Mouse (Mus musculus): ENCODE measurements at regions not wholly inside any gene's neighbourhood (a gene's known extent, or its start where the extent isn't known, plus 50 kb on each side); places are given as distances from the start of the nearest gene placed in this dataset.
A peak's percentile ranks its signal among the peaks of the same experiment; 100 is the strongest.

DNA sequence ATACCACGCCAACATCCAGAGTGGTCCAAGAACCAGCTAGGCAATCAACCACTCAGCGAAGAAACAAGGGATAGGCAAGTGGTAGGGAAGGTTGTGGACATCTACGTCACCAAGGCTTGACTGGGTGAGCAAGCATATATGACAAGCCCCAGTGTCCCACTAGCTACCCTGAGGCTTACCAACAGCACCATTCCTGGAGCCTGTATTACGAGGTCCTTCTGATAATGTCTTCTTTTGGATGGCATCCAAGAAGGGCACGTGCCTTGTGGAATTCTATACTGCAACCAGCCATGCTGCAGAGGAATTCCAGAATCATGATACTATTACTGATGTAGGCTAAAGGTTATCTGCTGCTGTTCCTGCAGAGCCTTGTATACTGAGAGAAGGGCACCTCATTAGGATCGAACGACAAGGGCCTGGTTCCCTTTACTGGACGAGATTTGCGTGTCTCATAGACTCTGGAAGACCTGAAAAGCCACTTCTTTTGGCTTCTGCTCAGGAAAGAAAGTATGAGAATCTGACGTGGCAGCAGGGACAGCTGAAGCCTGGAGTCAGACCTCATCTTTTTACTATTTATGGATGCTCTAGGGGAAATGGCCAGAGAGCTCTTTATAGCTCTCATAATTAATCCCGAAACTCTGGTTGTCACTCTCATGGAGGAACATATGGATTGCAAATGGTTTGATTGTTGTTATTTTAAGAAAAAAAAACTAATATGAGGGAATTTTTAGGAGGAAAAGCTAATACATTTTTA is 101.5 kb upstream of the Rmdn2 start:
- no peak for DNase-seq
- Histone ChIP-seq H3K36me3 (ENCODE audit: control insufficient read depth, insufficient read depth, low read length) (no peaks in the 10 kb centered on the region), H3K4me3 (ENCODE audit: insufficient read depth, low read depth, low read length) (no peak overlapping the region), H3K27ac (ENCODE audit: insufficient read depth, low read depth, low read length) (no peak overlapping the region), H3K27me3 (replicated peaks; ENCODE audit: control insufficient read depth, insufficient read depth, low read length) (no peaks in the 10 kb centered on the region), H3K4me1 (ENCODE audit: control insufficient read depth, insufficient read depth, low read length) (no peaks in the 10 kb centered on the region)
- TF ChIP-seq CTCF (conservative IDR thresholded peaks at IDR 0.05; ENCODE audit: insufficient read depth, insufficient read length, low read depth, low read length) (no peak), POLR2A (IDR thresholded peaks at IDR 0.05; ENCODE audit: low read depth, low read length) (no peak)
- WGBS: 66% methylated on average over 11 of the region's 11 CpGs

GRCm38 (mm10) chr17:79511218-79511617 is 100.4 kb upstream of the Rmdn2 start:
- Histone ChIP-seq H3K27ac (ENCODE audit: insufficient read depth, low read depth, low read length) (no peak overlapping the region), H3K36me3 (ENCODE audit: control insufficient read depth, insufficient read depth, low read length) (no peaks in the 10 kb centered on the region), H3K4me1 (ENCODE audit: control insufficient read depth, insufficient read depth, low read length) (no peaks in the 10 kb centered on the region), H3K27me3 (replicated peaks; ENCODE audit: control insufficient read depth, insufficient read depth, low read length) (no peaks in the 10 kb centered on the region), H3K4me3 (ENCODE audit: insufficient read depth, low read depth, low read length) (no peak overlapping the region)
- 62% methylated on average over 9 of the region's 9 CpGs for WGBS
- TF ChIP-seq CTCF (conservative IDR thresholded peaks at IDR 0.05; ENCODE audit: insufficient read depth, insufficient read length, low read depth, low read length) (no peak), POLR2A (IDR thresholded peaks at IDR 0.05; ENCODE audit: low read depth, low read length) (no peak)
- DNase-seq: no peak

- TF ChIP-seq POLR2A (IDR thresholded peaks at IDR 0.05; ENCODE audit: low read depth, low read length): no peak
- TF ChIP-seq CTCF (conservative IDR thresholded peaks at IDR 0.05; ENCODE audit: insufficient read depth, insufficient read length, low read depth, low read length): no peak
- Histone ChIP-seq H3K36me3 (ENCODE audit: control insufficient read depth, insufficient read depth, low read length) (no peaks in the 10 kb centered on the region), H3K4me1 (ENCODE audit: control insufficient read depth, insufficient read depth, low read length) (no peaks in the 10 kb centered on the region), H3K4me3 (ENCODE audit: insufficient read depth, low read depth, low read length) (no peak overlapping the region), H3K27me3 (replicated peaks; ENCODE audit: control insufficient read depth, insufficient read depth, low read length) (no peaks in the 10 kb centered on the region), H3K27ac (ENCODE audit: insufficient read depth, low read depth, low read length) (no peak overlapping the region)
- no peak for DNase-seq
- 76% methylated on average over 7 of the region's 7 CpGs for WGBS
These were observed 97.6 kb upstream of the Rmdn2 start for GRCm38 (mm10) chr17:79514076-79514475.

DNA sequence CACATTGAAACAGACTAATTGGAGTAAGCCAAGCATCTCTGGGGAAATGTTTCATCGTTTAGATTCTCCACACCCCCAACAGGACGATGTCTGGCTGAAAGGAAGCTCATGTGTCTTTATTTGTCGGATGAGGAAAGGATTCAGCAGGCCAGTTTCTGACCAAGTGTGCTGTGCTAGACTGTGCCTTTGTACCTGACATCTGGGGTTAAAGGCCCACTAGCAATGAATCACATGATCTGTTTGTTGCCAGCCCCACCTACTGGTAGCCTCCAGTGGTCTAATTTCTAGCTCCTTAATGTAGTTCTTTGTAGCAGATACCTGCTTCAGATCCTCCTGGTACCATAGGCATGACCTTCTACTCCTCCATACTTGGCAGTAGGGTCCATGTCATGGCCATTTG is 93.5 kb upstream of the Rmdn2 start:
- TF ChIP-seq POLR2A (IDR thresholded peaks at IDR 0.05; ENCODE audit: low read depth, low read length) (no peak), CTCF (conservative IDR thresholded peaks at IDR 0.05; ENCODE audit: insufficient read depth, insufficient read length, low read depth, low read length) (0 out of 2 replicates have a peak, but pooled peaks have one; percentile 30)
- H3K36me3 ChIP-seq (ENCODE audit: control insufficient read depth, insufficient read depth, low read length): no peaks in the 10 kb centered on the region
- H3K27me3 ChIP-seq (replicated peaks; ENCODE audit: control insufficient read depth, insufficient read depth, low read length): no peaks in the 10 kb centered on the region
- WGBS: 54% methylated on average over 3 of the region's 3 CpGs
- DNase-seq: peak; percentile 39
- H3K4me1 ChIP-seq (ENCODE audit: control insufficient read depth, insufficient read depth, low read length): no peaks in the 10 kb centered on the region
- no peak overlapping the region for H3K4me3 ChIP-seq (ENCODE audit: insufficient read depth, low read depth, low read length)
- H3K27ac ChIP-seq (ENCODE audit: insufficient read depth, low read depth, low read length): no peak overlapping the region

DNA sequence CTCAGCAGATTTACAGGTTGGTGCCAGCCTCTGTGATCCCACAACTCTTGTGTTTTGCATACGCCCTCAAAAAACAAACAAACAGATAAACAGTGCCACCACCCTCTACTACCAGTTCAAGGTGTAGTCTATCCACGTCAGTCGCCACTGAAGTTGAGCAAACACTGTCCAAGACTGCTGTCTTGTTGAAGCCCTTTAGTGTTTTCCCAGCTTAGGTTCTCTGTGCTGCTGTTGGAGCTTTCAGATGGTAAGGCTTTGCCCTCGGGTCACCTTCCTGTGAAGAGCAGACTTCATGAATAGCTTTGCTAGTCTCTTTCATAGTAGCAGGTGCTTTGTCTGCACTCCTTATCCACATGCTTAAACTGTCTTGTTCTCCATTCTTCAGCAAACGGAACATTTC is 93.0 kb upstream of the Rmdn2 start:
- H3K4me3 ChIP-seq (ENCODE audit: insufficient read depth, low read depth, low read length): no peak overlapping the region
- no peaks in the 10 kb centered on the region for H3K36me3 ChIP-seq (ENCODE audit: control insufficient read depth, insufficient read depth, low read length)
- no peak for DNase-seq
- 88% methylated on average over 5 of the region's 5 CpGs for WGBS
- TF ChIP-seq POLR2A (IDR thresholded peaks at IDR 0.05; ENCODE audit: low read depth, low read length) (no peak), CTCF (conservative IDR thresholded peaks at IDR 0.05; ENCODE audit: insufficient read depth, insufficient read length, low read depth, low read length) (no peak)
- H3K4me1 ChIP-seq (ENCODE audit: control insufficient read depth, insufficient read depth, low read length): no peaks in the 10 kb centered on the region
- no peaks in the 10 kb centered on the region for H3K27me3 ChIP-seq (replicated peaks; ENCODE audit: control insufficient read depth, insufficient read depth, low read length)
- no peak overlapping the region for H3K27ac ChIP-seq (ENCODE audit: insufficient read depth, low read depth, low read length)

DNA sequence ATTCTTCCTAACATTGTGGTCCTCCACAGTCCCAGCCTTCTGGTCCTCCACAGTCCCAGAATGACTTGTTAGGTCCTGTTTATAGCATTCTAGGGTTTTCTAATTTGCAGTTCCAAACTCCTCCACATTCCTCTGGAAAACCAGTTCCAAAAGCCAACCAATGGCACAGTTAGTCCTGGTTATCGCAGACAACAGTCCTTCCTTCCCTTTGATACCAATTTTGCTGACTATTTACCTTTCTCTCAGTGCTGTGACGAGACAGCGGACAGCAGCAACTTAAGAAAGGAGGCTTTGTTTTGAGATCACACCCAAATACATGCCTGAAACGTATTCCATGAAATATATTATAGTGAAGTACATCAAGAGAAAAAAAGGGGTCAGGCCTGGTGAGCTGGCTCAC is 92.3 kb upstream of the Rmdn2 start:
- no peak overlapping the region for H3K4me3 ChIP-seq (ENCODE audit: insufficient read depth, low read depth, low read length)
- DNase-seq: no peak
- no peaks in the 10 kb centered on the region for H3K36me3 ChIP-seq (ENCODE audit: control insufficient read depth, insufficient read depth, low read length)
- 76% methylated on average over 4 of the region's 4 CpGs for WGBS
- no peaks in the 10 kb centered on the region for H3K27me3 ChIP-seq (replicated peaks; ENCODE audit: control insufficient read depth, insufficient read depth, low read length)
- TF ChIP-seq CTCF (conservative IDR thresholded peaks at IDR 0.05; ENCODE audit: insufficient read depth, insufficient read length, low read depth, low read length) (no peak), POLR2A (IDR thresholded peaks at IDR 0.05; ENCODE audit: low read depth, low read length) (no peak)
- H3K4me1 ChIP-seq (ENCODE audit: control insufficient read depth, insufficient read depth, low read length): no peaks in the 10 kb centered on the region
- H3K27ac ChIP-seq (ENCODE audit: insufficient read depth, low read depth, low read length): no peak overlapping the region

GRCm38 (mm10) chr17:79520283-79520682 is 91.4 kb upstream of the Rmdn2 start:
- Histone ChIP-seq H3K27ac (ENCODE audit: insufficient read depth, low read depth, low read length) (no peak overlapping the region), H3K36me3 (ENCODE audit: control insufficient read depth, insufficient read depth, low read length) (no peaks in the 10 kb centered on the region), H3K4me3 (ENCODE audit: insufficient read depth, low read depth, low read length) (no peak overlapping the region), H3K4me1 (ENCODE audit: control insufficient read depth, insufficient read depth, low read length) (no peaks in the 10 kb centered on the region), H3K27me3 (replicated peaks; ENCODE audit: control insufficient read depth, insufficient read depth, low read length) (no peaks in the 10 kb centered on the region)
- TF ChIP-seq POLR2A (IDR thresholded peaks at IDR 0.05; ENCODE audit: low read depth, low read length): no peak
- TF ChIP-seq CTCF (conservative IDR thresholded peaks at IDR 0.05; ENCODE audit: insufficient read depth, insufficient read length, low read depth, low read length): no peak
- 87% methylated on average over 5 of the region's 5 CpGs for WGBS
- no peak for DNase-seq
